In genomic region chr4:142049963-142050362, GRCm38 (mm10) we compare ENCODE assay signal across 20 mouse cellular contexts. TPM values are rescaled to one million over a fixed set of nuclear protein-coding genes. Genes with fewer than 3 reads are reported as not detected.
DNase-seq lines count a peak whose midpoint lies in the region; ATAC-seq and TF ChIP-seq lines count a peak whose summit lies in the region.
"Had no signal": no experiment of that assay in that cellular context is flagged by ENCODE, and none has a peak within 500 bp of the region (broad histone marks: within the 10 kb centered on the region; RNA-seq: fewer than 3 reads in every experiment).

No protein-coding gene starts in this region.

- H3K4me3 ChIP-seq in liver, adult 2 months (ENCODE audit: insufficient read depth, low read depth, low read length): no peak overlapping the region
- H3K4me3 ChIP-seq in intestine, postnatal 0 days (ENCODE audit: low read depth, low read length): no peak overlapping the region
- no peak overlapping the region for H3K4me3 ChIP-seq in stomach, postnatal 0 days (ENCODE audit: low read depth, low read length)
- H3K4me3 ChIP-seq: embryonic facial prominence, embryonic 13.5 days; heart, embryonic 10.5 days; midbrain, embryonic 15.5 days; myocyte had no signal

- no peaks in the 10 kb centered on the region for H3K9me3 ChIP-seq in intestine, postnatal 0 days (ENCODE audit: control insufficient read depth)
- no peaks in the 10 kb centered on the region for H3K9me3 ChIP-seq in stomach, postnatal 0 days (ENCODE audit: control insufficient read depth, low read length)
- H3K9me3 ChIP-seq: embryonic facial prominence, embryonic 13.5 days; heart, embryonic 10.5 days; midbrain, embryonic 15.5 days had no signal

- H3K4me2 ChIP-seq in intestine, postnatal 0 days (replicated peaks; ENCODE audit: low read depth): no peak overlapping the region
- no peak overlapping the region for H3K4me2 ChIP-seq in stomach, postnatal 0 days (replicated peaks; ENCODE audit: low read depth)
- H3K4me2 ChIP-seq: embryonic facial prominence, embryonic 13.5 days; midbrain, embryonic 15.5 days had no signal

- 98% methylated on average over 5 of the region's 5 CpGs for WGBS in liver, adult 2 months
- 92% methylated on average over 5 of the region's 5 CpGs for WGBS in intestine, postnatal 0 days
- WGBS in stomach, postnatal 0 days: 92% methylated on average over 5 of the region's 5 CpGs

- 0 out of 2 replicates have a peak, but pooled peaks have one; percentile 5 for TF ChIP-seq CTCF in liver, adult 2 months (IDR thresholded peaks at IDR 0.05; ENCODE audit: low read depth, low read length)
- peak; percentile 55 for TF ChIP-seq CTCF in intestine, postnatal 0 days (IDR thresholded peaks at IDR 0.05; ENCODE audit: low read depth)
- TF ChIP-seq CTCF in stomach, postnatal 0 days (IDR thresholded peaks at IDR 0.05; ENCODE audit: low read depth): peak; percentile 39

- DNase-seq in kidney, adult 11 months: peak; percentile 7
- no peak for DNase-seq in kidney, postnatal 14 days
- no peak for DNase-seq in liver, adult 2 months (ENCODE audit: extremely low read depth, low read depth, low spot score)
- no peak for DNase-seq in liver
- no peak for DNase-seq in stomach, postnatal 0 days (ENCODE audit: low spot score)
- no peak for DNase-seq in adrenal gland, adult 8-10 months
- DNase-seq in left cerebral cortex, adult 11 months (ENCODE audit: low spot score): no peak
- DNase-seq: cerebellum, adult 8-10 months; lung, adult 18-20 months; lung, postnatal 36 days; spleen, adult 18-20 months; thymus, adult 2 months had no signal

- no peaks in the 10 kb centered on the region for H3K79me2 ChIP-seq in liver, adult 2 months (ENCODE audit: control insufficient read depth, insufficient read depth, low read length)

- H3K27ac ChIP-seq in liver, adult 2 months (replicated peaks; ENCODE audit: insufficient read depth, low read depth, low read length): no peak overlapping the region
- H3K27ac ChIP-seq in intestine, postnatal 0 days (ENCODE audit: low read depth, low read length): peak overlapping the region; percentile 90; the same call in 1 of the 2 replicates
- H3K27ac ChIP-seq in stomach, postnatal 0 days (replicated peaks): peak overlapping the region; percentile 40; the same call in 1 of the 2 replicates
- H3K27ac ChIP-seq: embryonic facial prominence, embryonic 13.5 days; midbrain, embryonic 15.5 days had no signal

- peaks cover 6% of the 10 kb centered on the region for H3K4me1 ChIP-seq in liver, adult 2 months (ENCODE audit: control insufficient read depth, insufficient read depth, low read length)
- peaks cover 21% of the 10 kb centered on the region for H3K4me1 ChIP-seq in intestine, postnatal 0 days (replicated peaks; ENCODE audit: control insufficient read depth, insufficient read depth, low read length)
- H3K4me1 ChIP-seq in stomach, postnatal 0 days (replicated peaks; ENCODE audit: control insufficient read depth, insufficient read depth): peaks cover 10% of the 10 kb centered on the region; the same call in 1 of the 2 replicates
- H3K4me1 ChIP-seq: midbrain, embryonic 15.5 days had no signal

- no peaks in the 10 kb centered on the region for H3K36me3 ChIP-seq in liver, adult 2 months (ENCODE audit: control insufficient read depth, insufficient read depth, low read length)
- H3K36me3 ChIP-seq in intestine, postnatal 0 days (ENCODE audit: control insufficient read depth, insufficient read depth): no peaks in the 10 kb centered on the region
- no peaks in the 10 kb centered on the region for H3K36me3 ChIP-seq in stomach, postnatal 0 days (ENCODE audit: control insufficient read depth, insufficient read depth, low read length)
- H3K36me3 ChIP-seq: embryonic facial prominence, embryonic 13.5 days; heart, embryonic 10.5 days; midbrain, embryonic 15.5 days had no signal

- no peak for TF ChIP-seq EP300 in stomach, postnatal 0 days (optimal IDR thresholded peaks at IDR 0.05)

- no peak overlapping the region for H3K9ac ChIP-seq in liver, adult 2 months (ENCODE audit: low read depth, low read length)
- no peak overlapping the region for H3K9ac ChIP-seq in intestine, postnatal 0 days (ENCODE audit: low read depth, low read length)
- H3K9ac ChIP-seq in stomach, postnatal 0 days (ENCODE audit: low read length): no peak overlapping the region
- H3K9ac ChIP-seq: embryonic facial prominence, embryonic 13.5 days; midbrain, embryonic 15.5 days had no signal

- no peak for TF ChIP-seq POLR2A in liver, adult 2 months (IDR thresholded peaks at IDR 0.05; ENCODE audit: extremely low read depth, insufficient read depth, low read length)

- no peak for ATAC-seq in intestine, postnatal 0 days
- ATAC-seq in stomach, postnatal 0 days (ENCODE audit: low FRiP score, low TSS enrichment): no peak
- ATAC-seq: forebrain, embryonic 16.5 days; midbrain, embryonic 15.5 days had no signal

- H3K27me3 ChIP-seq in liver, adult 2 months (ENCODE audit: control insufficient read depth, insufficient read depth, low read length): no peaks in the 10 kb centered on the region
- no peaks in the 10 kb centered on the region for H3K27me3 ChIP-seq in intestine, postnatal 0 days (replicated peaks; ENCODE audit: control insufficient read depth, insufficient read depth, low read length)
- H3K27me3 ChIP-seq in stomach, postnatal 0 days (ENCODE audit: control insufficient read depth, insufficient read depth, low read length): no peaks in the 10 kb centered on the region
- H3K27me3 ChIP-seq: embryonic facial prominence, embryonic 13.5 days; midbrain, embryonic 15.5 days had no signal

RNA-seq across cellular contexts. Expression of gene Tmem51, which starts 34.1 kb away (rescaled TPM):
- total RNA-seq in liver, adult 2 months (2014; rRNA removed): 4.1 and 6.8 TPM in 2 replicates
- 4.0 and 13.3 TPM in 2 replicates for polyA plus RNA-seq in liver, adult 2 months (2012; rRNA removed)
- polyA plus RNA-seq in intestine, postnatal 0 days (2015; fragmentation: Nextera tagmentation; extraction: Ambion mirVana): 212 and 256 TPM in 2 replicates
- polyA plus RNA-seq in stomach, postnatal 0 days (2015; fragmentation: Nextera tagmentation; extraction: Ambion mirVana): 79.0 and 90.0 TPM in 2 replicates
- total RNA-seq in adrenal gland, adult 8-10 months (2022): 1 to 10 TPM; 3.6 to 5.7 (median 4.7) TPM
- polyA plus RNA-seq: myocyte had no signal

RNA-seq across cellular contexts. Expression of gene Fhad1, which starts 35.1 kb away (rescaled TPM):
- total RNA-seq in liver, adult 2 months (2014; rRNA removed): 0.40 and 2.4 TPM in 2 replicates
- 0.06 and 0.41 TPM in 2 replicates for polyA plus RNA-seq in liver, adult 2 months (2012; rRNA removed)
- polyA plus RNA-seq in intestine, postnatal 0 days (2015; fragmentation: Nextera tagmentation; extraction: Ambion mirVana): 1.2 and 1.4 TPM in 2 replicates
- 4.9 and 6.0 TPM in 2 replicates for polyA plus RNA-seq in stomach, postnatal 0 days (2015; fragmentation: Nextera tagmentation; extraction: Ambion mirVana)
- total RNA-seq in adrenal gland, adult 8-10 months (2022): 1 to 10 TPM in 2 of 4 experiments, under 1 TPM in 2; 0.32 to 1.9 (median 1.1) TPM
- total RNA-seq: gastrocnemius, adult 18-20 months; megakaryocyte-erythroid progenitor cell, adult 5-6 weeks had no signal

Comparison
In these comparisons a context has a peak if more than half of its experiments do, and no peak if none do; other contexts are left out.
1. CTCF ChIP-seq: peak in every context shown above with its lines; median percentile 55 in intestine, postnatal 0 days; 39 in stomach, postnatal 0 days; 5 in liver, adult 2 months.